Comparison of ENCODE assay signal across 8 mouse cellular contexts in genomic region chr15:79261757-79262156, GRCm38 (mm10). TPM values are rescaled to one million over a fixed set of nuclear protein-coding genes. Genes with fewer than 3 reads are reported as not detected.
DNase-seq lines count a peak whose midpoint lies in the region; ATAC-seq and TF ChIP-seq lines count a peak whose summit lies in the region.

No protein-coding gene starts in this region.

- peaks cover 37% of the 10 kb centered on the region for H3K4me1 ChIP-seq in kidney, embryonic 15.5 days
- peaks cover 20% of the 10 kb centered on the region for H3K4me1 ChIP-seq in hindbrain, embryonic 15.5 days (replicated peaks)
- H3K4me1 ChIP-seq in midbrain, postnatal 0 days (ENCODE audit: insufficient read depth, low read length), result 0 out of 2 replicates have a peak, but pooled peaks cover 3% of the 10 kb centered on the region

- no peak overlapping the region for H3K27ac ChIP-seq in kidney, embryonic 15.5 days
- H3K27ac ChIP-seq in hindbrain, embryonic 15.5 days (replicated peaks), result no peak overlapping the region
- H3K27ac ChIP-seq in midbrain, postnatal 0 days (ENCODE audit: low read depth, low read length), result peak overlapping the region; percentile 32; the same call in 1 of the 2 replicates

- peak overlapping the region; percentile 64 for H3K4me3 ChIP-seq in kidney, embryonic 15.5 days (replicated peaks)
- H3K4me3 ChIP-seq in hindbrain, embryonic 15.5 days, result peak overlapping the region; percentile 55
- peak overlapping the region; percentile 63 for H3K4me3 ChIP-seq in midbrain, postnatal 0 days (ENCODE audit: low read depth, low read length)

- H3K9me3 ChIP-seq in kidney, embryonic 15.5 days (replicated peaks), result no peaks in the 10 kb centered on the region
- H3K9me3 ChIP-seq in hindbrain, embryonic 15.5 days, result no peaks in the 10 kb centered on the region
- no peaks in the 10 kb centered on the region for H3K9me3 ChIP-seq in midbrain, postnatal 0 days (ENCODE audit: low read length)

- H3K36me3 ChIP-seq in kidney, embryonic 15.5 days, result no peaks in the 10 kb centered on the region
- H3K36me3 ChIP-seq in hindbrain, embryonic 15.5 days, result no peaks in the 10 kb centered on the region
- H3K36me3 ChIP-seq in midbrain, postnatal 0 days (ENCODE audit: insufficient read depth, low read length), result no peaks in the 10 kb centered on the region

- peak; percentile 47 for ATAC-seq in kidney, embryonic 15.5 days (replicated peaks; ENCODE audit: low FRiP score)
- peak; percentile 60 for ATAC-seq in hindbrain, embryonic 15.5 days (ENCODE audit: low FRiP score, low read depth)
- peak; percentile 50; the same call in 1 of the 2 replicates for ATAC-seq in midbrain, postnatal 0 days (ENCODE audit: low FRiP score)

- H3K27me3 ChIP-seq in kidney, embryonic 15.5 days, result peaks cover 57% of the 10 kb centered on the region
- peaks cover 35% of the 10 kb centered on the region for H3K27me3 ChIP-seq in hindbrain, embryonic 15.5 days
- peaks cover 18% of the 10 kb centered on the region for H3K27me3 ChIP-seq in midbrain, postnatal 0 days (ENCODE audit: insufficient read depth, low read length)

- no peak for DNase-seq in kidney, postnatal 25 days
- DNase-seq in embryo, embryonic 11 days, result peak; percentile 55
- peak; percentile 23 for DNase-seq in midbrain, postnatal 0 days (ENCODE audit: low spot score)
- no peak for DNase-seq in natural killer cell, adult 2 months (ENCODE audit: low spot score in 2 of 2)
- no peak for DNase-seq in left cerebral cortex, adult 9 months (ENCODE audit: low spot score in 2 of 2)
- no peak for DNase-seq in left cerebral cortex, postnatal 25 days (ENCODE audit: low spot score in 2 of 2)

- peak; percentile 39 for TF ChIP-seq CTCF in midbrain, postnatal 0 days (IDR thresholded peaks at IDR 0.05)

- intact Hi-C loops in left cerebral cortex, postnatal 25 days (cut with DNase I), result no loop called here

- peak overlapping the region; percentile 60 for H3K9ac ChIP-seq in kidney, embryonic 15.5 days
- peak overlapping the region; percentile 52 for H3K9ac ChIP-seq in hindbrain, embryonic 15.5 days
- peak overlapping the region; percentile 81 for H3K9ac ChIP-seq in midbrain, postnatal 0 days (replicated peaks; ENCODE audit: low read length, poor library complexity, severe bottlenecking)

- WGBS in kidney, embryonic 15.5 days, result 0% methylated on average over 28 of the region's 28 CpGs
- 0% methylated on average over 21 of the region's 28 CpGs for WGBS in hindbrain, embryonic 15.5 days
- WGBS in midbrain, postnatal 0 days, result 0% methylated on average over 8 of the region's 28 CpGs

- H3K4me2 ChIP-seq in kidney, embryonic 15.5 days, result peak overlapping the region; percentile 100
- H3K4me2 ChIP-seq in hindbrain, embryonic 15.5 days, result peak overlapping the region; percentile 95
- H3K4me2 ChIP-seq in midbrain, postnatal 0 days (ENCODE audit: low read depth, low read length, poor library complexity, severe bottlenecking), result peak overlapping the region; percentile 100

RNA-seq across cellular contexts. Expression of gene Slc16a8, which starts 7.2 kb away (rescaled TPM):
- 0.12 and 0.26 TPM in 2 replicates for polyA plus RNA-seq in kidney, embryonic 15.5 days (2015; fragmentation: Nextera tagmentation; extraction: Ambion mirVana)
- 1.00 and 1.2 TPM in 2 replicates for polyA plus RNA-seq in hindbrain, embryonic 15.5 days (2015; fragmentation: Nextera tagmentation; extraction: Ambion mirVana)
- 0.93 TPM in 1 of 2 replicates, not detected in the other for total RNA-seq in midbrain, postnatal 0 days (2014; rRNA removed)
- polyA plus RNA-seq in midbrain, postnatal 0 days (2015; fragmentation: Nextera tagmentation; extraction: Ambion mirVana), result 0.45 and 0.54 TPM in 2 replicates
- under 1 TPM in 1 of 2 experiments, not detected in 1; 0.37 TPM for total RNA-seq in left cerebral cortex, postnatal 25 days (2021)

RNA-seq across cellular contexts. Expression of gene Baiap2l2, which starts 23.6 kb away (rescaled TPM):
- polyA plus RNA-seq in kidney, embryonic 15.5 days (2015; fragmentation: Nextera tagmentation; extraction: Ambion mirVana), result 13.4 and 14.3 TPM in 2 replicates
- polyA plus RNA-seq in hindbrain, embryonic 15.5 days (2015; fragmentation: Nextera tagmentation; extraction: Ambion mirVana), result 3.7 and 4.0 TPM in 2 replicates
- 3.0 and 3.1 TPM in 2 replicates for total RNA-seq in midbrain, postnatal 0 days (2014; rRNA removed)
- 8.0 and 8.5 TPM in 2 replicates for polyA plus RNA-seq in midbrain, postnatal 0 days (2015; fragmentation: Nextera tagmentation; extraction: Ambion mirVana)
- total RNA-seq in left cerebral cortex, postnatal 25 days (2021), result 1 to 10 TPM; 2.3 to 3.7 TPM

RNA-seq across cellular contexts. Expression of gene Gm49486, which starts 32.6 kb away (rescaled TPM):
- polyA plus RNA-seq in kidney, embryonic 15.5 days (2015; fragmentation: Nextera tagmentation; extraction: Ambion mirVana), result 0.67 and 0.74 TPM in 2 replicates
- polyA plus RNA-seq in hindbrain, embryonic 15.5 days (2015; fragmentation: Nextera tagmentation; extraction: Ambion mirVana), result 1.0 and 1.4 TPM in 2 replicates
- 1.8 and 3.7 TPM in 2 replicates for total RNA-seq in midbrain, postnatal 0 days (2014; rRNA removed)
- 1.1 and 2.0 TPM in 2 replicates for polyA plus RNA-seq in midbrain, postnatal 0 days (2015; fragmentation: Nextera tagmentation; extraction: Ambion mirVana)
- under 1 TPM; 0.37 to 0.53 TPM for total RNA-seq in left cerebral cortex, postnatal 25 days (2021)

RNA-seq across cellular contexts. Expression of gene Pick1, which starts 32.8 kb away (rescaled TPM):
- polyA plus RNA-seq in kidney, embryonic 15.5 days (2015; fragmentation: Nextera tagmentation; extraction: Ambion mirVana), result 45.5 and 49.8 TPM in 2 replicates
- polyA plus RNA-seq in hindbrain, embryonic 15.5 days (2015; fragmentation: Nextera tagmentation; extraction: Ambion mirVana), result 88.6 and 93.2 TPM in 2 replicates
- 65.8 and 81.1 TPM in 2 replicates for total RNA-seq in midbrain, postnatal 0 days (2014; rRNA removed)
- 78.1 and 84.2 TPM in 2 replicates for polyA plus RNA-seq in midbrain, postnatal 0 days (2015; fragmentation: Nextera tagmentation; extraction: Ambion mirVana)
- total RNA-seq in left cerebral cortex, postnatal 25 days (2021), result 10 to 100 TPM; 49.9 to 54.6 TPM

Comparison
In these comparisons a context has a peak if more than half of its experiments do, and no peak if none do; other contexts are left out.
1. DNase-seq: peak in embryo, embryonic 11 days (single experiment) and midbrain, postnatal 0 days (single experiment); none in kidney, postnatal 25 days (0 of 2), natural killer cell, adult 2 months (0 of 2), left cerebral cortex, adult 9 months (0 of 2) and left cerebral cortex, postnatal 25 days (0 of 2).
2. Peak in every context shown above with its lines, with median percentiles within 50 percentile points of each other: ATAC-seq, H3K4me2 ChIP-seq, H3K4me3 ChIP-seq and H3K9ac ChIP-seq.